Mouse (Mus musculus) CH12.LX (cell line): ENCODE data around the gene Sacs. TPM values are rescaled to one million over a fixed set of nuclear protein-coding genes. Genes with fewer than 3 reads are reported as not detected.

Source experiments
- DNase-seq: peaks from one replicate; pipeline ENCODE4 v3.0.0-alpha.2; 2013; ENCODE audit errors: extremely low read depth
- H3K27ac ChIP-seq: 2 replicates; pipeline ENCODE4 v1.5.1; 2012; ENCODE audit warnings: low read depth, mild to moderate bottlenecking, control low read depth, moderate library complexity; ENCODE audit not compliant: insufficient read depth
- H3K27me3 ChIP-seq: replicated peaks from 2 replicates; pipeline ENCODE3; 2012; ENCODE audit warnings: inconsistent platforms
- H3K36me3 ChIP-seq, 2 experiments: replicated peaks in 1 of 2; 2 replicates each; pipeline versions ENCODE3 to v1.6.1; 2012; ENCODE audit warnings: inconsistent platforms in 1 of 2, low read length in 1 of 2, mild to moderate bottlenecking in 1 of 2, mixed read lengths in 1 of 2, moderate library complexity in 1 of 2; ENCODE audit not compliant: control insufficient read depth in 1 of 2, insufficient read depth in 1 of 2
- H3K4me1 ChIP-seq, 2 experiments: 2 replicates each; pipeline ENCODE4 v1.6.1; 2012; ENCODE audit warnings: inconsistent platforms in 1 of 2, moderate library complexity in 1 of 2; ENCODE audit not compliant: insufficient read depth in 2 of 2, control insufficient read depth in 1 of 2
- H3K4me2 ChIP-seq: 2 replicates; pipeline ENCODE4 v1.6.1; 2012; ENCODE audit warnings: low read depth, mild to moderate bottlenecking, control low read depth; ENCODE audit not compliant: poor library complexity, insufficient read depth, severe bottlenecking
- H3K4me3 ChIP-seq, 3 experiments: fragments of 150-350 bp in 1 of 3; sonication (generic) in 1 of 3; replicated peaks in 1 of 3; 2 replicates each; pipeline versions ENCODE3 to v1.5.1; 2011 to 2012; ENCODE audit warnings: low read depth in 2 of 3, low read length in 2 of 3, mild to moderate bottlenecking in 2 of 3, moderate library complexity in 2 of 3, control low read depth in 1 of 3, improper control_type of control experiment in 1 of 3, inconsistent platforms in 1 of 3, mixed read lengths in 1 of 3; ENCODE audit not compliant: poor library complexity in 1 of 3
- H3K79me2 ChIP-seq: replicated peaks from 2 replicates; pipeline ENCODE4 v1.6.1; 2012; ENCODE audit warnings: mild to moderate bottlenecking, moderate library complexity; ENCODE audit not compliant: control insufficient read depth, poor library complexity, insufficient read depth, severe bottlenecking; ENCODE audit errors: extremely low read depth
- H3K9ac ChIP-seq: 2 replicates; pipeline ENCODE4 v1.6.1; 2012; ENCODE audit warnings: low read depth, mild to moderate bottlenecking, control low read depth, moderate library complexity; ENCODE audit not compliant: insufficient read depth
- H3K9me3 ChIP-seq: replicated peaks from 2 replicates; pipeline ENCODE3; 2012; ENCODE audit warnings: low read length, inconsistent platforms, mixed read lengths
- BHLHE40 ChIP-seq: IDR thresholded peaks from 2 replicates; pipeline ENCODE4 v1.6.1; 2011; ENCODE audit warnings: mild to moderate bottlenecking, low read depth, low read length, improper control_type of control experiment
- CHD1 ChIP-seq: IDR thresholded peaks from 2 replicates; pipeline ENCODE4 v1.6.1; 2012; ENCODE audit warnings: low read depth, low read length, improper control_type of control experiment, inconsistent platforms
- CHD2 ChIP-seq: IDR thresholded peaks from 2 replicates; pipeline ENCODE4 v1.6.1; 2011; ENCODE audit warnings: low read length, improper control_type of control experiment
- CTCF ChIP-seq, 2 experiments: IDR thresholded peaks in 1 of 2; conservative IDR thresholded peaks in 1 of 2; 2 replicates each; pipeline ENCODE4 v1.5.1; 2011 to 2012; ENCODE audit warnings: low read depth in 2 of 2, low read length in 2 of 2, improper control_type of control experiment in 1 of 2, inconsistent platforms in 1 of 2, mild to moderate bottlenecking in 1 of 2, moderate library complexity in 1 of 2
- E2F4 ChIP-seq: IDR thresholded peaks from 2 replicates; pipeline ENCODE4 v1.6.1; 2011; ENCODE audit warnings: low read depth, low read length, improper control_type of control experiment; ENCODE audit not compliant: insufficient replicate concordance
- ELF1 ChIP-seq: IDR thresholded peaks from 2 replicates; pipeline ENCODE4 v1.6.1; 2014; ENCODE audit warnings: low read depth, mild to moderate bottlenecking, inconsistent platforms, low read length, improper control_type of control experiment
- GABPA ChIP-seq: IDR thresholded peaks from 2 replicates; pipeline ENCODE4 v1.6.1; 2012; ENCODE audit warnings: low read depth, low read length, improper control_type of control experiment, inconsistent platforms; ENCODE audit not compliant: insufficient replicate concordance
- HCFC1 ChIP-seq: IDR thresholded peaks from 2 replicates; pipeline ENCODE4 v1.6.1; 2012; ENCODE audit warnings: low read depth, mild to moderate bottlenecking, inconsistent platforms, low read length, improper control_type of control experiment
- JUN ChIP-seq: IDR thresholded peaks from 2 replicates; pipeline ENCODE4 v1.6.1; 2011; ENCODE audit warnings: low read depth, mild to moderate bottlenecking, low read length, improper control_type of control experiment, moderate library complexity; ENCODE audit not compliant: insufficient read depth
- JUND ChIP-seq: conservative IDR thresholded peaks from 2 replicates; pipeline ENCODE4 v1.6.1; 2011; ENCODE audit warnings: low read depth, low read length, improper control_type of control experiment
- KAT2A ChIP-seq: IDR thresholded peaks from 2 replicates; pipeline ENCODE4 v1.6.1; 2012; ENCODE audit warnings: low read length, improper control_type of control experiment, inconsistent platforms; ENCODE audit not compliant: insufficient replicate concordance
- MAX ChIP-seq: IDR thresholded peaks from 2 replicates; pipeline ENCODE4 v1.6.1; 2011; ENCODE audit warnings: low read length, improper control_type of control experiment
- MEF2A ChIP-seq: IDR thresholded peaks from 2 replicates; pipeline ENCODE4 v1.6.1; 2014; ENCODE audit warnings: low read depth, mild to moderate bottlenecking, inconsistent platforms, low read length, improper control_type of control experiment, borderline replicate concordance
- MYC ChIP-seq: IDR thresholded peaks from 2 replicates; pipeline ENCODE4 v1.6.1; 2011; ENCODE audit warnings: low read depth, mild to moderate bottlenecking, improper control_type of control experiment, low read length
- PAX5 ChIP-seq: IDR thresholded peaks from 2 replicates; pipeline ENCODE4 v1.6.1; 2012; ENCODE audit warnings: low read length, inconsistent platforms, mixed read lengths
- RCOR1 ChIP-seq: conservative IDR thresholded peaks from 2 replicates; pipeline ENCODE4 v1.6.1; 2012; ENCODE audit warnings: low read depth, mild to moderate bottlenecking, inconsistent platforms, low read length, improper control_type of control experiment
- SIN3A ChIP-seq: IDR thresholded peaks from 2 replicates; pipeline ENCODE4 v1.6.1; 2012; ENCODE audit warnings: low read length, improper control_type of control experiment, inconsistent platforms
- TBP ChIP-seq: conservative IDR thresholded peaks from 2 replicates; pipeline ENCODE4 v1.6.1; 2011; ENCODE audit warnings: low read depth, low read length, improper control_type of control experiment
- USF1 ChIP-seq: IDR thresholded peaks from 2 replicates; pipeline ENCODE4 v1.6.1; 2014; ENCODE audit warnings: low read depth, mild to moderate bottlenecking, inconsistent platforms, low read length, improper control_type of control experiment
- ZC3H11A ChIP-seq: IDR thresholded peaks from 2 replicates; pipeline ENCODE4 v1.6.1; 2012; ENCODE audit warnings: low read depth, mild to moderate bottlenecking, inconsistent platforms, low read length, improper control_type of control experiment
- ZKSCAN1 ChIP-seq: IDR thresholded peaks from 2 replicates; pipeline ENCODE4 v1.6.1; 2012; ENCODE audit warnings: low read depth, inconsistent platforms, low read length, improper control_type of control experiment, borderline replicate concordance
- ZMIZ1 ChIP-seq: IDR thresholded peaks from 2 replicates; pipeline ENCODE4 v1.6.1; 2012; ENCODE audit warnings: low read depth, mild to moderate bottlenecking, inconsistent platforms, low read length, improper control_type of control experiment
- ZNF384 ChIP-seq: IDR thresholded peaks from 2 replicates; pipeline ENCODE4 v1.6.1; 2012; ENCODE audit warnings: low read depth, low read length, improper control_type of control experiment, inconsistent platforms
- dilution Hi-C: fragments of 300-500 bp; cut with MboI; formaldehyde crosslinking; loops from 2 replicates; pipeline ENCODE4 v1.14.3; 2020; ENCODE audit warnings: low sequenced_read_pairs; ENCODE audit not compliant: extremely low pct_unique_long_range_greater_than_20kb, extremely low pct_ligation_motif_present
- in situ Hi-C: fragments of 300-500 bp; cut with MboI; formaldehyde crosslinking; loops from 3 replicates; pipeline ENCODE4 v1.14.3; 2019; ENCODE audit warnings: low sequenced_read_pairs, low pct_ligation_motif_present, low pct_unique_long_range_greater_than_20kb, mixed read lengths
- polyA plus RNA-seq: library from polyadenylated mRNA; unstranded; fragments of >175 nt; gene quantifications from 2 replicates; pipeline ENCODE4 v1.2.1, GENCODE M21; 2012; ENCODE audit warnings: low read depth; ENCODE audit not compliant: insufficient read length
- total RNA-seq, 2 experiments: library from RNA; depleted of rRNA; stranded (reverse); fragments of 300-350 nt in 1 of 2; fragments of >200 nt in 1 of 2; gene quantifications; 2 replicates each; pipeline ENCODE4 v1.2.3; 2012 to 2014

Sacs gene
- total and polyA plus RNA-seq, 3 experiments: 5.3 to 6.7 (median 6.6) TPM

GRCm38 (mm10) chr14:61223740-61224139 lies 85.5 kb downstream of the Sacs start:
- TF ChIP-seq ELF1 (no peak), E2F4 (no peak), ZC3H11A (no peak), MEF2A (no peak), KAT2A (no peak), ZKSCAN1 (no peak), TBP (no peak), BHLHE40 (no peak), PAX5 (no peak), MYC (no peak), ZNF384 (no peak), GABPA (no peak), SIN3A (no peak), CHD1 (no peak), JUND (no peak), MAX (no peak)
- peaks cover 0 to 2% of the 10 kb centered on the region in 2 experiments; a peak in 1 of 4 replicates for H3K4me1 ChIP-seq
- no peak overlapping the region for H3K27ac ChIP-seq
- dilution Hi-C loops (no loop called here), in situ Hi-C loops (no loop called here)
- H3K27me3 ChIP-seq: no peaks in the 10 kb centered on the region
- H3K36me3 ChIP-seq: no peaks in the 10 kb centered on the region
- no peak overlapping the region for H3K4me3 ChIP-seq
- no peak overlapping the region for H3K4me2 ChIP-seq
- H3K9me3 ChIP-seq: no peaks in the 10 kb centered on the region
- DNase-seq: no peak
- H3K79me2 ChIP-seq: no peaks in the 10 kb centered on the region
- no peak overlapping the region for H3K9ac ChIP-seq

DNA sequence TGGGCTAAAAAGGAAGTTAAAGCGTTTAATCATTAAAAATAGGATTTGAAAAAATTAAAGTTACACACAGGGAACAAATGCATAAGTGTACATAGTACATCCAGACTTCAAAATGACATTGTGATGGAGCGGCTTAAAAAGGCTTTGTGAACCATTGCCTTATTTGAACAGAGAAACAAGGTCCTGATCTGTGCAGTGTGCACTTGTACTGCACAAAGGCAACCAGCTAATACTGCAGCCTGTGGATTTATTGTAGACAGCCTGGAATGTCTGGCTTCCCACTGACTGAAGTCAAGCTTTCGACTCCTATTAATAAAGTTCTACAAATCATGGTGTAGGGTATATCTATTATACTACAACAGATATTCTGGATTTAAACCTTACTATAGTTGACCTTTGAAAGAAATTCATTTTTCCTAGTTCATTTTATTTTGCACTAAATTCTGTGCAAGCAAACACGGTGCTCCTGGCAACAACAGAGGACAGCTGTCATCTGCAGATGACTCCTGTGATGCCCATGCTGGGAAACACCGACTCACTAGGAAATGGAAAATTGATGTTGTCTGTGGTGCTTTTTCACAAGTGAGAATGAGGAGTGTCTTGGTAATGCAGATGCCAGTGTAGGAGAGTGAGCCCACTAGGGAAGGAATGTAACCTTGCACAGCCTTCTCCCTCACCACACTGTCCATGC lies 86.3 kb downstream of the Sacs start:
- Histone ChIP-seq H3K9ac (no peak overlapping the region), H3K4me2 (no peak overlapping the region), H3K27me3 (no peaks in the 10 kb centered on the region), H3K36me3 (no peaks in the 10 kb centered on the region), H3K4me3 (no peak overlapping the region), H3K79me2 (no peaks in the 10 kb centered on the region), H3K4me1 (peaks cover 0 to 2% of the 10 kb centered on the region in 2 experiments; a peak in 1 of 4 replicates), H3K9me3 (no peaks in the 10 kb centered on the region), H3K27ac (no peak overlapping the region)
- no peak for TF ChIP-seq TBP
- TF ChIP-seq USF1: no peak
- no peak for TF ChIP-seq MYC
- TF ChIP-seq RCOR1: no peak
- TF ChIP-seq ZKSCAN1: no peak
- no peak for TF ChIP-seq ZMIZ1
- TF ChIP-seq CHD1: no peak
- TF ChIP-seq MEF2A: no peak
- no peak for TF ChIP-seq PAX5
- TF ChIP-seq HCFC1: no peak
- no peak for TF ChIP-seq CHD2
- no peak for TF ChIP-seq CTCF (conservative IDR thresholded peaks at IDR 0.05 in 1 of 2, IDR thresholded peaks at IDR 0.05 in 1 of 2; ENCODE audit: low read depth in 2 of 2, low read length in 2 of 2)
- no peak for TF ChIP-seq JUN
- TF ChIP-seq ZNF384: no peak
- TF ChIP-seq BHLHE40: no peak
- TF ChIP-seq SIN3A: no peak
- DNase-seq: no peak
- dilution Hi-C loops: no loop called here
- in situ Hi-C loops: no loop called here
